15 mouse cellular contexts compared by ENCODE assay signal in genomic region chr9:23064811-23065210, GRCm38 (mm10).
"Had no signal": no experiment of that assay in that cellular context is flagged by ENCODE, and none has a peak within 500 bp of the region (broad histone marks: within the 10 kb centered on the region; RNA-seq: fewer than 3 reads in every experiment).

No protein-coding gene starts in this region.

- DNase-seq: liver, postnatal 0 days; lung, adult 2 months; lung, postnatal 14 days; midbrain, embryonic 14.5 days; right cerebral cortex, postnatal 14 days; thymus, adult 2 months; thymus, postnatal 25 days; thymus, postnatal 4 days had no signal

- H3K27ac ChIP-seq: lung, embryonic 15.5 days; macrophage; midbrain, embryonic 12.5 days; neural tube, embryonic 12.5 days; stomach, embryonic 15.5 days had no signal

- H3K4me2 ChIP-seq: lung, embryonic 15.5 days; midbrain, embryonic 12.5 days; neural tube, embryonic 12.5 days; stomach, embryonic 15.5 days had no signal

- H3K9me3 ChIP-seq: lung, embryonic 15.5 days; megakaryocyte, embryonic 14.5 days; midbrain, embryonic 12.5 days; neural tube, embryonic 12.5 days; stomach, embryonic 15.5 days had no signal

- H3K4me3 ChIP-seq: lung, embryonic 15.5 days; megakaryocyte, embryonic 14.5 days; midbrain, embryonic 12.5 days; neural tube, embryonic 12.5 days; stomach, embryonic 15.5 days had no signal

- H3K9ac ChIP-seq: liver, postnatal 0 days; lung, embryonic 15.5 days; midbrain, embryonic 12.5 days; neural tube, embryonic 12.5 days; stomach, embryonic 15.5 days had no signal

- H3K36me3 ChIP-seq: lung, embryonic 15.5 days; midbrain, embryonic 12.5 days; neural tube, embryonic 12.5 days; stomach, embryonic 15.5 days had no signal

- H3K27me3 ChIP-seq: lung, embryonic 15.5 days; neural tube, embryonic 12.5 days; stomach, embryonic 15.5 days had no signal

- ATAC-seq: liver, postnatal 0 days; midbrain, embryonic 16.5 days had no signal
